9 mouse cellular contexts compared by ENCODE assay signal in the genomic region with DNA sequence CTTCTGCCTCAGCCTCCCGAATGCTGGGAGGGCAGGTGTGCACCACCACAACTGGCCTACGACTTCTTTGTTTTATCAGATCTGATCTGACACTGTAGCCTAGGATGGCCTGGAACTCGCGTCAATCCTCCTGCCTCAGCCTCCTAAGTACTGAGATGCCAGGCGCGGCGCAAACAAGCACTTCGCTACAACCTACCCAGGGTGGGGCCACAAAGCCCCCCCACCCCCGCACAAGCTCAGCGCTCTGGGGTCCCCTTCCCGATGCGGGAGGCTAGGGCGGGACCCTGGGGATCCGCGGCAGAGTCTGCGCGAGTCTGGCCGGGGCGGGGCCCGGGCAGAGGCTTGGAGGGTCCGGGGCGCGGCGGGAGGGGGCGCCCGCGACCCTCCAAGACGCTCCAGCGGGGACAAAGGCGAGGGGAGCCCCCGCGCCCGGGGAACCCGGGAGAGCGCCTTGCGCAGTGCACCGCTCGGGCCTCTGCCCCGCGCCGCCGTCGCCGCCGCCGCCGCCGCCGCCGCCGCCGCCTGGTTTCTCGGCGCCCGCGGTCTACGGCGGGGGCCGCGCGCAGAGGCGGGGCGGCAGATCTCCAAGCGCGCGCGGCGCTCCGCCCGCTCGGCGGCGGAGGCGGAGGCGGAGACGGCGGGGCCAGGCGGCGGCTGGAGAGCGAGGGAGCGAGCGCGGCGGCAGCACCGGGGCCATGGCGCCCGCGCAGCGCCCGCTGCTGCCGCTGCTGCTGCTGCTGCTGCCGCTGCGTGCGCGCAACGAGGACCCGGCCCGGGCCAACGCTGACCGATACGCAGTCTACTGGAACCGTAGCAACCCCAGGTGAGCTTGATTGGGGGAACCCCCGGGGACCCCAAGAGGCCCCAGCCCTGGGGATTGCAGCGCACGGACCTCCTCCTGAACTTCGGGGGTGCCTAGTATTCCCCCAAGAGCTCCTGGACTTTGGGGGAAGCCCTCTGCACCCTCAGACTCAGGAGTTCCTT. TPM values are rescaled to one million over a fixed set of nuclear protein-coding genes. Genes with fewer than 3 reads are reported as not detected.
A peak's percentile ranks its signal among the peaks of the same experiment; 100 is the strongest.
DNase-seq lines count a peak whose midpoint lies in the region; ATAC-seq lines count a peak whose summit lies in the region.
"Had no signal": no experiment of that assay in that cellular context is flagged by ENCODE, and none has a peak within 500 bp of the region (broad histone marks: within the 10 kb centered on the region; RNA-seq: fewer than 3 reads in every experiment).

A gene (plus strand): TSS at position 415 of the 984 bp plus-strand sequence.

- DNase-seq in left cerebral cortex, postnatal 14 days (ENCODE audit: low spot score in 2 of 2) = peak in 1 of 2 experiments; percentile 57
- DNase-seq in left cerebral cortex, postnatal 25 days (ENCODE audit: low spot score in 2 of 2) = no peak
- DNase-seq in R1 (ENCODE audit: low read depth, low spot score) = peak; percentile 65
- DNase-seq in embryo, embryonic 11.5 days (ENCODE audit: low read depth, low spot score) = peak; percentile 48
- peak; percentile 84 for DNase-seq in hindbrain, embryonic 11.5 days (ENCODE audit: low spot score)
- no peak for DNase-seq in liver, embryonic 13.5 days
- no peak for DNase-seq in urinary bladder, adult 18-20 months (ENCODE audit: low spot score in 2 of 2)

- 2% methylated on average over 54 of the region's 106 CpGs for WGBS in hindbrain, embryonic 11.5 days
- WGBS in liver, embryonic 13.5 days (ENCODE audit: insufficient replicate concordance) = 2% methylated on average over 89 of the region's 106 CpGs
- WGBS in stomach, embryonic 14.5 days = 2% methylated on average over 66 of the region's 106 CpGs

- peaks cover 14% of the 10 kb centered on the region for H3K4me1 ChIP-seq in hindbrain, embryonic 11.5 days (replicated peaks; ENCODE audit: control insufficient read depth, insufficient read depth, low read length)
- peaks cover 22% of the 10 kb centered on the region for H3K4me1 ChIP-seq in liver, embryonic 13.5 days (replicated peaks)
- H3K4me1 ChIP-seq in stomach, embryonic 14.5 days (ENCODE audit: control insufficient read depth, insufficient read depth, low read length) = peaks cover 12% of the 10 kb centered on the region; the same call in 1 of the 2 replicates

- H3K27ac ChIP-seq in hindbrain, embryonic 11.5 days (ENCODE audit: low read depth, low read length) = peak within 1 kb of the TSS; percentile 84
- H3K27ac ChIP-seq in liver, embryonic 13.5 days = no peak within 1 kb of the TSS
- H3K27ac ChIP-seq in stomach, embryonic 14.5 days (ENCODE audit: low read length) = peak within 1 kb of the TSS; percentile 55

- H3K9me3 ChIP-seq in hindbrain, embryonic 11.5 days (ENCODE audit: control insufficient read depth, low read length) = no peaks in the 10 kb centered on the region
- H3K9me3 ChIP-seq in liver, embryonic 13.5 days (replicated peaks) = no peaks in the 10 kb centered on the region
- H3K9me3 ChIP-seq in stomach, embryonic 14.5 days (ENCODE audit: control insufficient read depth, low read depth, low read length) = no peaks in the 10 kb centered on the region

- H3K9ac ChIP-seq in hindbrain, embryonic 11.5 days (ENCODE audit: low read depth, low read length) = peak within 1 kb of the TSS; percentile 99
- H3K9ac ChIP-seq in liver, embryonic 13.5 days = peak within 1 kb of the TSS; percentile 62
- H3K9ac ChIP-seq in stomach, embryonic 14.5 days (replicated peaks; ENCODE audit: low read depth, low read length) = peak within 1 kb of the TSS; percentile 89

- peak within 1 kb of the TSS; percentile 90 for H3K4me2 ChIP-seq in hindbrain, embryonic 11.5 days (replicated peaks; ENCODE audit: low read depth, low read length)
- H3K4me2 ChIP-seq in liver, embryonic 13.5 days = peak within 1 kb of the TSS; percentile 73
- H3K4me2 ChIP-seq in stomach, embryonic 14.5 days (replicated peaks; ENCODE audit: low read depth, low read length) = peak within 1 kb of the TSS; percentile 79

- intact Hi-C loops in left cerebral cortex, postnatal 14 days (cut with DNase I) = loop anchor here (5.0 kb wide), 1 partner anchor 193 kb away; no protein-coding TSS in a partner anchor
- intact Hi-C loops in left cerebral cortex, postnatal 25 days (cut with DNase I) = loop anchor here (5.0 to 10.0 kb wide), 2 partner anchors 48 to 195 kb away; a partner anchor contains a TSS

- ATAC-seq in hindbrain, embryonic 11.5 days (ENCODE audit: low FRiP score) = peak; percentile 80
- ATAC-seq in liver, embryonic 13.5 days (ENCODE audit: low read depth) = no peak
- peak; percentile 62; the same call in 1 of the 2 replicates for ATAC-seq in stomach, embryonic 14.5 days (ENCODE audit: insufficient number of reproducible peaks, insufficient read depth, low FRiP score, low read depth)

- H3K27me3 ChIP-seq in hindbrain, embryonic 11.5 days (ENCODE audit: control insufficient read depth, insufficient read depth, low read length) = no peaks in the 10 kb centered on the region
- peaks cover 75% of the 10 kb centered on the region for H3K27me3 ChIP-seq in liver, embryonic 13.5 days
- H3K27me3 ChIP-seq in stomach, embryonic 14.5 days (ENCODE audit: control insufficient read depth, insufficient read depth, low read length) = no peaks in the 10 kb centered on the region

- no peaks in the 10 kb centered on the region for H3K36me3 ChIP-seq in hindbrain, embryonic 11.5 days (ENCODE audit: control insufficient read depth, insufficient read depth, low read length)
- H3K36me3 ChIP-seq in liver, embryonic 13.5 days = no peaks in the 10 kb centered on the region
- peaks cover 6% of the 10 kb centered on the region for H3K36me3 ChIP-seq in stomach, embryonic 14.5 days (ENCODE audit: control insufficient read depth, insufficient read depth, low read length)

- peak within 1 kb of the TSS; percentile 93 for H3K4me3 ChIP-seq in hindbrain, embryonic 11.5 days (ENCODE audit: low read depth, low read length)
- H3K4me3 ChIP-seq in liver, embryonic 13.5 days (replicated peaks) = peak within 1 kb of the TSS; percentile 60
- H3K4me3 ChIP-seq in stomach, embryonic 14.5 days (ENCODE audit: low read depth, low read length) = peak within 1 kb of the TSS; percentile 66

RNA-seq across cellular contexts. Expression of the gene that starts here (rescaled TPM):
- 10 to 100 TPM; 13.9 to 14.3 TPM for total RNA-seq in left cerebral cortex, postnatal 14 days (2021)
- total RNA-seq in left cerebral cortex, postnatal 25 days (2021) = 1 to 10 TPM; 9.2 to 9.9 TPM
- 24.8 and 34.2 TPM in 2 replicates for polyA plus RNA-seq in hindbrain, embryonic 11.5 days (2014; fragmentation: Nextera tagmentation; extraction: Ambion mirVana)
- polyA plus RNA-seq in liver, embryonic 13.5 days (2015; fragmentation: Nextera tagmentation; extraction: Ambion mirVana) = 0.98 and 1.1 TPM in 2 replicates
- 12.2 and 12.5 TPM in 2 replicates for polyA plus RNA-seq in stomach, embryonic 14.5 days (2014; fragmentation: Nextera tagmentation; extraction: Ambion mirVana)
- total RNA-seq: common myeloid progenitor, adult 5-6 weeks had no signal

Comparison
In these comparisons a context has a peak if more than half of its experiments do, and no peak if none do; other contexts are left out.
1. DNase-seq: peak in R1 (single experiment), embryo, embryonic 11.5 days (single experiment) and hindbrain, embryonic 11.5 days (single experiment); none in left cerebral cortex, postnatal 25 days (0 of 2), liver, embryonic 13.5 days (single experiment) and urinary bladder, adult 18-20 months (0 of 2).
2. Peak in every context shown above with its lines, with median percentiles within 50 percentile points of each other: H3K4me2 ChIP-seq, H3K4me3 ChIP-seq and H3K9ac ChIP-seq.